Mouse (Mus musculus) C2C12 (cell line): ENCODE measurements at regions not wholly inside any gene's neighbourhood (a gene's known extent, or its start where the extent isn't known, plus 50 kb on each side); places are given as distances from the start of the nearest gene placed in this dataset.

Experiments used
- H3K27me3 ChIP-seq: one replicate; pipeline ENCODE4 v1.6.1; 2011; ENCODE audit not compliant: control insufficient read depth, insufficient read depth, insufficient read length
- H3K36me3 ChIP-seq: one replicate; pipeline ENCODE4 v1.6.1; 2011; ENCODE audit not compliant: control insufficient read depth, insufficient read depth
- H3K4me3 ChIP-seq: one replicate; pipeline ENCODE4 v1.5.1; 2011; ENCODE audit warnings: mild to moderate bottlenecking, control low read depth; ENCODE audit not compliant: poor library complexity, insufficient read depth, severe bottlenecking
- H3K79me2 ChIP-seq: one replicate; pipeline ENCODE4 v1.6.1; 2011; ENCODE audit not compliant: control insufficient read depth, insufficient read depth
- H3K79me3 ChIP-seq: one replicate; pipeline ENCODE4 v1.6.1; 2011; ENCODE audit warnings: low read depth, control low read depth
- H3ac ChIP-seq: one replicate; pipeline ENCODE3; 2011; ENCODE audit warnings: low read depth; ENCODE audit not compliant: control insufficient read depth, insufficient read length
- CEBPB ChIP-seq: IDR thresholded peaks from one replicate; pipeline ENCODE4 v1.6.1; 2011; ENCODE audit warnings: low read depth, mild to moderate bottlenecking, control low read depth, moderate library complexity
- CTCF ChIP-seq: IDR thresholded peaks from one replicate; pipeline ENCODE4 v1.5.1; 2011; ENCODE audit not compliant: control insufficient read depth, insufficient read depth, insufficient read length
- FOSL1 ChIP-seq: IDR thresholded peaks from one replicate; pipeline ENCODE4 v1.8.0; 2011; ENCODE audit warnings: mild to moderate bottlenecking, low read length; ENCODE audit not compliant: poor library complexity, insufficient read depth, severe bottlenecking
- MAX ChIP-seq: IDR thresholded peaks from one replicate; pipeline ENCODE4 v1.6.1; 2011; ENCODE audit warnings: mild to moderate bottlenecking, control low read depth
- MYOD1 ChIP-seq: IDR thresholded peaks from one replicate; pipeline ENCODE4 v1.6.1; 2011; ENCODE audit warnings: low read depth; ENCODE audit not compliant: control insufficient read depth, insufficient read length
- MYOG ChIP-seq: IDR thresholded peaks from one replicate; pipeline ENCODE4 v1.6.1; 2011; ENCODE audit not compliant: control insufficient read depth, insufficient read length; ENCODE audit errors: extremely low read depth
- USF1 ChIP-seq: IDR thresholded peaks from one replicate; pipeline ENCODE4 v1.6.1; 2011; ENCODE audit warnings: low read depth, mild to moderate bottlenecking, control low read depth, moderate library complexity

DNA sequence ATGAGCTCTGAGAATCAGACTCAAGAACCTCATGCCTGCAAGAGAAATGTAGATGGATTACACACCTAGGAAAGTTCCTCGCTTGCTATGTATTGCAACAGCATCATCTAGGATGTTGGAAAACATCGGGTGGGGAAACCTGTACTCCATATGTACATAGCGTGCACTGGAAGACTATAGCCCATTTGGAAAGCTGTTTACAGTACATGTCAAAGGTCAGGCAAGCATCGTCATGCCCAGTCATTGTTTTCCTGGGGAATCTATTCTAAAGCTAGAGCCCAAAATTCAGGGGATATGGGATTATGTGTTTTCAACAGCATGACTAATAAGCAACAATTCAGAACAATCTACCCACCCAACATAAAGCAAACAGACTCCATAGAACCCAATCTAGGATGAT lies 126.3 kb upstream of the Irs2 start:
- no peak overlapping the region for H3K4me3 ChIP-seq
- no peak for TF ChIP-seq MAX
- TF ChIP-seq CEBPB: no peak
- TF ChIP-seq CTCF: no peak
- no peak for TF ChIP-seq MYOG
- TF ChIP-seq FOSL1: no peak
- no peak for TF ChIP-seq MYOD1
- TF ChIP-seq USF1: no peak
- no peaks in the 10 kb centered on the region for H3K79me3 ChIP-seq
- H3K27me3 ChIP-seq: no peaks in the 10 kb centered on the region
- H3ac ChIP-seq: no peak overlapping the region
- H3K79me2 ChIP-seq: no peaks in the 10 kb centered on the region
- H3K36me3 ChIP-seq: no peaks in the 10 kb centered on the region

- Histone ChIP-seq H3ac (no peak overlapping the region), H3K79me3 (no peaks in the 10 kb centered on the region), H3K36me3 (no peaks in the 10 kb centered on the region), H3K27me3 (peaks cover 7% of the 10 kb centered on the region), H3K79me2 (no peaks in the 10 kb centered on the region), H3K4me3 (no peak overlapping the region)
- no peak for TF ChIP-seq CEBPB
- no peak for TF ChIP-seq CTCF
- TF ChIP-seq MYOD1: no peak
- no peak for TF ChIP-seq MYOG
- TF ChIP-seq USF1: no peak
- TF ChIP-seq MAX: no peak
- TF ChIP-seq FOSL1: no peak
Measured at GRCm38 (mm10) chr8:11119030-11119634, 110.9 kb upstream of the Irs2 start.

DNA sequence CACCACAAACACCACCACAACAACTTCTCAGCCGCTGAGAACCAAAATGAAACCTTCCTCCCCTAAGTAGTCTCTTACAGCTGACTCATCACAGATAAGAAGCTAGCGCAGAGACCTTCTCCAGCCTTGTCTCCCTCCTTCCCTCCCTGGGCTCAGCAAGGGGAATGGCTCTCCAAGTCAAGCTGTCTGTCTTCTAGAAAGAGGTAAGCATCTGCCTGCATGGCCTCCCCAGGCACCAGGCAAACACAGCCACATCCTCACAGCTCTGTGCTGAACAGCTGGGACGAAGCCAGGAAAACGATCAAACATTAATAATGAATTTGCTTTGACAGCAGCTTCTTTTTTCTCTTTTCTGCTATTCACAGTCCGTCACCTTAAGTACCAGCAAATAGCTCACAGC lies 108.3 kb upstream of the Irs2 start:
- no peaks in the 10 kb centered on the region for H3K79me3 ChIP-seq
- no peak overlapping the region for H3ac ChIP-seq
- TF ChIP-seq FOSL1 (no peak), CTCF (no peak), USF1 (no peak), MYOG (no peak), CEBPB (no peak), MYOD1 (no peak), MAX (no peak)
- H3K27me3 ChIP-seq: peaks cover 7% of the 10 kb centered on the region
- H3K36me3 ChIP-seq: no peaks in the 10 kb centered on the region
- H3K4me3 ChIP-seq: no peak overlapping the region
- no peaks in the 10 kb centered on the region for H3K79me2 ChIP-seq

- H3K79me2 ChIP-seq: no peaks in the 10 kb centered on the region
- no peak for TF ChIP-seq MYOG
- no peak for TF ChIP-seq MYOD1
- no peak for TF ChIP-seq CTCF
- TF ChIP-seq USF1: no peak
- TF ChIP-seq CEBPB: no peak
- TF ChIP-seq FOSL1: no peak
- TF ChIP-seq MAX: no peak
- H3K4me3 ChIP-seq: no peak overlapping the region
- peaks cover 7% of the 10 kb centered on the region for H3K27me3 ChIP-seq
- H3ac ChIP-seq: no peak overlapping the region
- H3K79me3 ChIP-seq: no peaks in the 10 kb centered on the region
- H3K36me3 ChIP-seq: no peaks in the 10 kb centered on the region
Measured at GRCm38 (mm10) chr8:11115210-11115609, 107.0 kb upstream of the Irs2 start.

GRCm38 (mm10) chr8:11114531-11114930 lies 106.3 kb upstream of the Irs2 start:
- Histone ChIP-seq H3K4me3 (no peak overlapping the region), H3K27me3 (peaks cover 6% of the 10 kb centered on the region), H3K36me3 (no peaks in the 10 kb centered on the region), H3K79me3 (no peaks in the 10 kb centered on the region), H3ac (no peak overlapping the region), H3K79me2 (no peaks in the 10 kb centered on the region)
- TF ChIP-seq CTCF (no peak), CEBPB (no peak), USF1 (no peak), MAX (no peak), FOSL1 (no peak), MYOD1 (no peak), MYOG (no peak)
